Mouse (Mus musculus): ENCODE results near the gene Letm1.

Gene Letm1

GRCm38 (mm10) chr5:33737903-33738321, 44.7 kb downstream of the Letm1 start:
- peak; percentile 50 for DNase-seq

GRCm38 (mm10) chr5:33736230-33736629, 46.4 kb downstream of the Letm1 start:
- DNase-seq, result no peak

- DNase-seq, result no peak
Observed at GRCm38 (mm10) chr5:33735412-33736092, 47.1 kb downstream of the Letm1 start.

GRCm38 (mm10) chr5:33733837-33734236, 48.8 kb downstream of the Letm1 start:
- no peak for DNase-seq

- no peak for DNase-seq
Observed at GRCm38 (mm10) chr5:33731051-33731450, 51.6 kb downstream of the Letm1 start.

GRCm38 (mm10) chr5:33730516-33730915, 52.1 kb downstream of the Letm1 start:
- no peak for DNase-seq

GRCm38 (mm10) chr5:33728841-33729240, 53.8 kb downstream of the Letm1 start:
- no peak for DNase-seq

GRCm38 (mm10) chr5:33726891-33727290, 55.7 kb downstream of the Letm1 start:
- no peak for DNase-seq

GRCm38 (mm10) chr5:33726081-33726647, 56.5 kb downstream of the Letm1 start:
- DNase-seq, result no peak

GRCm38 (mm10) chr5:33723641-33724465, 58.8 kb downstream of the Letm1 start:
- no peak for DNase-seq

GRCm38 (mm10) chr5:33723019-33723640, 59.5 kb downstream of the Letm1 start:
- peak; percentile 18 for DNase-seq

GRCm38 (mm10) chr5:33722266-33723018, 60.2 kb downstream of the Letm1 start:
- peak; percentile 9 for DNase-seq

GRCm38 (mm10) chr5:33721541-33722265, 60.9 kb downstream of the Letm1 start, which contains the start of gene Fgfr3:
Gene Fgfr3, plus strand, starts transcription at chr5:33721674.
- DNase-seq, result peak; percentile 72

- no peak for DNase-seq
Observed at GRCm38 (mm10) chr5:33720852-33721490, 61.6 kb downstream of the Letm1 start.

- DNase-seq, result no peak
Observed at GRCm38 (mm10) chr5:33718460-33718859, 64.2 kb downstream of the Letm1 start.

- DNase-seq, result no peak
Observed at GRCm38 (mm10) chr5:33716467-33716866, 66.2 kb downstream of the Letm1 start.

GRCm38 (mm10) chr5:33715182-33715581, 67.4 kb downstream of the Letm1 start:
- no peak for DNase-seq

GRCm38 (mm10) chr5:33712550-33712949, 70.1 kb downstream of the Letm1 start:
- no peak for DNase-seq

GRCm38 (mm10) chr5:33709037-33709436, 73.6 kb downstream of the Letm1 start:
- DNase-seq, result no peak

GRCm38 (mm10) chr5:33707163-33707562, 75.5 kb downstream of the Letm1 start:
- no peak for DNase-seq

- DNase-seq, result no peak
Observed at GRCm38 (mm10) chr5:33706350-33706629, 76.3 kb downstream of the Letm1 start.
